Mouse (Mus musculus) heart, adult 2 months (tissue): ENCODE data around the gene Spata33. TPM values are rescaled to one million over a fixed set of nuclear protein-coding genes. Genes with fewer than 3 reads are reported as not detected.
"Not testable (repeated sequence)": the region's sequence is repeated elsewhere in the genome, so short reads cannot be mapped to it uniquely, and the experiment has no call there.

Experiments used
- DNase-seq, 2 experiments: peaks; one replicate each; pipeline ENCODE4 v3.0.0; 2021
- H3K27ac ChIP-seq: fragments of 200-600 bp; 2 replicates; pipeline ENCODE4 v1.8.1; 2022
- H3K27me3 ChIP-seq: fragments of 200-500 bp; 2 replicates; pipeline ENCODE4 v1.6.1; 2012; ENCODE audit warnings: mild to moderate bottlenecking, low read length, inconsistent platforms, mixed read lengths; ENCODE audit not compliant: control insufficient read depth, insufficient read depth
- H3K36me3 ChIP-seq: fragments of 200-500 bp; 2 replicates; pipeline ENCODE4 v1.6.1; 2012; ENCODE audit warnings: low read length, inconsistent platforms; ENCODE audit not compliant: control insufficient read depth, insufficient read depth
- H3K4me1 ChIP-seq: fragments of 200-500 bp; 2 replicates; pipeline ENCODE4 v1.6.1; 2011; ENCODE audit warnings: low read length; ENCODE audit not compliant: control insufficient read depth, insufficient read depth
- H3K4me3 ChIP-seq: fragments of 200-600 bp; 2 replicates; pipeline ENCODE4 v1.8.1; 2022
- H3K79me2 ChIP-seq: fragments of 200-500 bp; replicated peaks from 2 replicates; pipeline ENCODE4 v1.6.1; 2012; ENCODE audit warnings: mild to moderate bottlenecking, inconsistent platforms, low read length, moderate library complexity, mixed read lengths; ENCODE audit not compliant: control insufficient read depth, insufficient read depth
- H3K9ac ChIP-seq: fragments of 200-500 bp; 2 replicates; pipeline ENCODE4 v1.6.1; 2012; ENCODE audit warnings: low read depth, mild to moderate bottlenecking, control low read depth, inconsistent platforms, low read length, mixed read lengths
- CTCF ChIP-seq: fragments of 200-600 bp; IDR thresholded peaks from 2 replicates; pipeline ENCODE4 v1.8.1; 2022; ENCODE audit warnings: antibody characterized with exemption, mild to moderate bottlenecking, moderate library complexity
- EP300 ChIP-seq: fragments of 200-500 bp; IDR thresholded peaks from 2 replicates; pipeline ENCODE4 v1.6.1; 2011; ENCODE audit warnings: low read depth, low read length, control low read depth; ENCODE audit not compliant: insufficient read depth
- POLR2A ChIP-seq: fragments of 200-500 bp; IDR thresholded peaks from 2 replicates; pipeline ENCODE4 v1.6.1; 2011; ENCODE audit warnings: mild to moderate bottlenecking, low read depth, low read length, control low read depth; ENCODE audit not compliant: insufficient read depth
- WGBS: fragments of 180-500 bp; shearing (Covaris S2); methylation state at CpG from one replicate; pipeline ENCODE4 v1.1.7; 2018; 5-methylcytosine and 5-hydroxymethylcytosine counted together
- intact Hi-C: fragments of 180-260 bp; cut with DNase I; formaldehyde crosslinking; loops from one replicate; pipeline ENCODE4 v1.15.1; 2025
- polyA plus RNA-seq: library from polyadenylated mRNA; depleted of rRNA; stranded (reverse); fragments of >200 nt; gene quantifications from 2 replicates; pipeline ENCODE4 v1.2.3, GENCODE M21; 2012
- total RNA-seq, 2 experiments: library from RNA; stranded (reverse); gene quantifications; 2 replicates each; pipeline ENCODE4 v1.2.3; 2021

The Spata33 gene
- total and polyA plus RNA-seq, 3 experiments: 16.4 to 29.4 (median 25.6) TPM

DNA sequence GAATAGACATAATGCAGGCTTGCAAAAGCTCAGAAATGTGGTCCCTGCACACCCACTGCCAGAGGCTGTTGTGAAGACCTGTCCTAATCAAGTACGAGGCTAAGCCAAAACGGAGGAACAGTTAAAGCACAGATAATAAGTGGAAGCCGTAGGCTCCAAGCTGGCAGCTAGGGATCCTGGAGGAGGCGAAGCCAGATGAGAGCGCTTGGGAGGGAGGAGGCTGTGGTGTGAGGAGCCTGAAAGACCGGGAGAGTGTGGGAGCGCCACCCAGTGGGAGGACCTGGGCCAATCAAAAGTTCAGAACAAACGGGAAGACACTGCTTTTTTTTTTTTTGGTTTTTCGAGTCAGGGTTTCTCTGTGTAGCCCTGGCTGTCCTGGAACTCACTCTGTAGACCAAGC lies 22.0 kb upstream of the Spata33 start:
- Histone ChIP-seq H3K79me2 (no peaks in the 10 kb centered on the region), H3K4me3 (no peak overlapping the region), H3K36me3 (no peaks in the 10 kb centered on the region), H3K4me1 (peaks cover 4% of the 10 kb centered on the region), H3K27ac (no peak overlapping the region), H3K9ac (no peak overlapping the region), H3K27me3 (no peaks in the 10 kb centered on the region)
- DNase-seq: peak; percentile 75 to 79
- intact Hi-C loops: no loop called here
- 0 out of 2 replicates have a peak, but pooled peaks have one; percentile 42 for TF ChIP-seq EP300
- TF ChIP-seq CTCF: peak; percentile 70
- TF ChIP-seq POLR2A: peak; percentile 29; the same call in 1 of the 2 replicates
- 2% methylated on average over 9 of the region's 9 CpGs for WGBS

DNA sequence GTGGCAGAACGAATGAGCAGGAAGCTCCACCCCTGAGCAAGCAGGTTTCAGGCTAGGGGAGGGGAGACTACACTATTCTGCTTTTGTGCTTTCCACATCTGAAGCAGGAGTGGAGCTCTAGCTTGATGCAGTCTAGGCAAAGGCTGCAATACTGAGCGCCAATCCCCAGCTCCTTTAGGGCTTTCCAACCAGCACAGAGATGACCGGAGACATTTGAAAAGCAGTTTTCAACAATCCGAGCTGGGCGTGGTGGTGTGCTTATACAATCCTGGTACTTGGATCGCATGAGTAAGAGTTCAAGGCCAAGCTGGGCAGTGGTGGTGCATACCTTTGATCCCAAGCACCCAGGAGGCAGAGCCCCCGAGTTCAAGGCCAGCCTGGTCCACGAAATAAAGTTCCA lies 20.7 kb upstream of the Spata33 start:
- intact Hi-C loops: no loop called here
- Histone ChIP-seq H3K4me3 (no peak overlapping the region), H3K27ac (no peak overlapping the region), H3K9ac (no peak overlapping the region), H3K4me1 (peaks cover 4% of the 10 kb centered on the region), H3K27me3 (no peaks in the 10 kb centered on the region), H3K36me3 (no peaks in the 10 kb centered on the region), H3K79me2 (no peaks in the 10 kb centered on the region)
- TF ChIP-seq EP300 (no peak), POLR2A (no peak), CTCF (no peak)
- no peak for DNase-seq
- WGBS: 55% methylated on average over 8 of the region's 8 CpGs

DNA sequence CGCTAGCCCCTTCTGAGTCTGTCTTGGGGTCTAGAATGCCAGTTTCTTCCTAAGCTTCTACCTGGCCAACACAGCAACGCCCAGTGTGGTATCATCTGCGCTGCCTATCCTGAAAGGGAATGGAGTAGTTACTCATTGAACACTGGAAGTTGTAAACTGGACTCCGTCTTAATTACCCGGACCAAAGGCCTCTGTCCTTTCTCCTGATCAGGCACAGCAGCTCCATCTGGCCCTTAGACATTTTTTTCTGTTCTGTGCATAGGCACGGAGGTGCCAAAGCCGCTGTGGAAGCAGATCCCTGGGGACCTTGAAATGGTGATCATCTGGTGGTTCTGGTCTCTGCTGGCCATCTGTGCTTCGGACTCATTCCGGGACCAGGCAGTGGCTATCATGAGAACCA lies 18.9 kb upstream of the Spata33 start:
- intact Hi-C loops: no loop called here

DNA sequence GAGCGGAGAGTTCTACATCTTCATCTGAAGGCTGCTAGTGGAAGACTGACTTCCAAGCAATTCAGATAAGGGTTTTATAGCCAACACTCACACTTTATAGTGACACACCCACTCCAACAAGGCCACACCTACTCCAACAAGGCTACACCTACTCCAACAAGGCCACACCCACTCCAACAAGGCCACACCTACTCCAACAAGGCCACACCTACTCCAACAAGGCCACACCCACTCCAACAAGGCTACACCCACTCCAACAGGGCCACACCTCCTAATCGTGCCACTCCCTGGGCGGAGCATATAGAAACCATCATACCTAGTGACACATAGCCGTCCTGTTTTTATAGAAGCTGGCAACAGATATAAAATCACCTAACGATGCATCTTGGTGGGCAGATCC lies 15.6 kb upstream of the Spata33 start:
- intact Hi-C loops, H3K36me3 ChIP-seq, H3K4me1 ChIP-seq, DNase-seq, H3K9ac ChIP-seq, H3K27me3 ChIP-seq, H3K4me3 ChIP-seq, H3K27ac ChIP-seq, H3K79me2 ChIP-seq: not testable (repeated sequence)
- 75% methylated on average over 5 of the region's 5 CpGs for WGBS

More for the DNA sequence above, 18.9 kb upstream of the Spata33 start:
- Histone ChIP-seq H3K4me1 (peaks cover 4% of the 10 kb centered on the region), H3K4me3 (no peak overlapping the region), H3K79me2 (no peaks in the 10 kb centered on the region), H3K27ac (no peak overlapping the region), H3K9ac (no peak overlapping the region), H3K36me3 (no peaks in the 10 kb centered on the region), H3K27me3 (no peaks in the 10 kb centered on the region)
- WGBS: 89% methylated on average over 9 of the region's 9 CpGs
- DNase-seq: no peak
- TF ChIP-seq POLR2A (no peak), CTCF (no peak), EP300 (no peak)

DNA sequence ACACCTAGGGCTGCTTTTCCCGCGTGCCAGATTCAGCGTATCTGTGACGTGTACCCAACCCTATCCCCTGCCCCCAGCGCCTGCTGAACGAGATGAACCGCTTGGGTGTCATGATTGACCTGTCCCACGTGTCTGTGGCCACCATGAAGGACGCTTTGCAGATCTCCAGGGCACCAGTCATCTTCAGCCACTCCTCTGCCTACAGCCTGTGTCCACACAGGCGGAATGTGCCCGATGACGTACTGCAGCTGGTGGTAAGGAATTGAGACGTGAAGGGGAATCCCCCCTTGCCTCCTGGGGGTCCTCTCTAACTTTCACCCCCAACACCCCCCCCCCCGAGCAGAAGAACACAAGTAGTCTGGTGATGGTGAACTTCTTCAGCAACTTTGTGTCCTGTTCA lies 12.8 kb upstream of the Spata33 start:
- no peaks in the 10 kb centered on the region for H3K79me2 ChIP-seq
- TF ChIP-seq EP300 (no peak), CTCF (no peak), POLR2A (no peak)
- no peak overlapping the region for H3K9ac ChIP-seq
- 58% methylated on average over 14 of the region's 14 CpGs for WGBS
- intact Hi-C loops: loop anchor here (5.0 kb wide), 1 partner anchor 363 kb away; no protein-coding TSS in a partner anchor
- no peaks in the 10 kb centered on the region for H3K27me3 ChIP-seq
- H3K4me3 ChIP-seq: no peak overlapping the region
- H3K36me3 ChIP-seq: no peaks in the 10 kb centered on the region
- no peak overlapping the region for H3K27ac ChIP-seq
- DNase-seq: no peak
- no peaks in the 10 kb centered on the region for H3K4me1 ChIP-seq

DNA sequence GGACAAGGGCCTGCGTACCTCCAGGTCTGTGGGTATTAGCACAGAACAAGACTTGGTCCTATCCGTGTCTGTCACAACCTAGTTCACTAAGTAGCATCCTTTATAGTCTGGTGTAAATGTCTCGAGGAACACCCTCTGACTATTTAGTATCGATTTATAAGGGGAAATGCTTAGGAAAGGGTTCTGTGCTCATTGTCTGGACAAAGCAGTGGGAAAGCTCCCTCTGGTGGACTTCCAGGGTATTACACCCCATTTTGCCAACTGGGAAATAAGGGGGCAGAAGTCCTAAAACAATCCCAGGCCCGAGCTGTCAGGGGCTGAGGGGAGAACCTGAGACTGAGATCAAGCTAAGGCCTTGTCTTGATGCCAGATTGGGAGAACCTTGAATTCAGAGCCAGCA lies 10.3 kb upstream of the Spata33 start:
- no peak overlapping the region for H3K9ac ChIP-seq
- intact Hi-C loops: loop anchor here (2.0 to 5.0 kb wide), 2 partner anchors 95 to 365 kb away; no protein-coding TSS in a partner anchor
- H3K36me3 ChIP-seq: no peaks in the 10 kb centered on the region
- peak; percentile 55 to 75 for DNase-seq
- no peak overlapping the region for H3K4me3 ChIP-seq
- H3K4me1 ChIP-seq: no peaks in the 10 kb centered on the region
- no peak for TF ChIP-seq EP300
- peak; percentile 97 for TF ChIP-seq CTCF
- no peaks in the 10 kb centered on the region for H3K79me2 ChIP-seq
- no peaks in the 10 kb centered on the region for H3K27me3 ChIP-seq
- WGBS: 24% methylated on average over 5 of the region's 5 CpGs
- no peak overlapping the region for H3K27ac ChIP-seq

DNA sequence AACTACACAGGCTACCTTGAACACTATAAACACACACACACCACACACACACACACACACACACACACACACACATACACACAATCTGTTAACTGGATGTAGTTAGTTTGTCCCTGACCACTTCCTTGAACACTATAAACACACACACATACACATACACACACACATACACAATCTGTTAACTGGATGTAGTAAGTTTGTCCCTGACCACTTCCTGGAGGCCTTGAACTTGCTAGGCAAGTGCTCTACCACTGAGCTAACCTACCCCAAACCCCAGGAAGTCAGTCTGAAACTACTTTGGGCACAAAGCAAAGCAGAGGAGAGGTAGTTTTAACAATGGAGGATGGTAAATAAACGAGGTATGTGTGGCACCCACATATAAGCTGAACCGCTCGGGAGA lies 9.1 kb upstream of the Spata33 start:
- no peak overlapping the region for H3K4me3 ChIP-seq
- H3K36me3 ChIP-seq: no peaks in the 10 kb centered on the region
- H3K27ac ChIP-seq: no peak overlapping the region
- H3K79me2 ChIP-seq: no peaks in the 10 kb centered on the region
- 76% methylated on average over 3 of the region's 3 CpGs for WGBS
- H3K27me3 ChIP-seq: no peaks in the 10 kb centered on the region
- H3K4me1 ChIP-seq: no peaks in the 10 kb centered on the region
- no peak overlapping the region for H3K9ac ChIP-seq
- TF ChIP-seq CTCF (no peak), POLR2A (no peak), EP300 (no peak)
- intact Hi-C loops: loop anchor here (2.0 to 5.0 kb wide), 2 partner anchors 97 to 366 kb away; no protein-coding TSS in a partner anchor
- no peak for DNase-seq
